Mouse (Mus musculus): ENCODE data around the gene Hoxa4. TPM values are rescaled to one million over a fixed set of nuclear protein-coding genes. Genes with fewer than 3 reads are reported as not detected.
A peak's percentile ranks its signal among the peaks of the same experiment; 100 is the strongest.

Gene Hoxa4
- polyA plus RNA-seq, 2 experiments, result 1.0 to 2.2 TPM

DNA sequence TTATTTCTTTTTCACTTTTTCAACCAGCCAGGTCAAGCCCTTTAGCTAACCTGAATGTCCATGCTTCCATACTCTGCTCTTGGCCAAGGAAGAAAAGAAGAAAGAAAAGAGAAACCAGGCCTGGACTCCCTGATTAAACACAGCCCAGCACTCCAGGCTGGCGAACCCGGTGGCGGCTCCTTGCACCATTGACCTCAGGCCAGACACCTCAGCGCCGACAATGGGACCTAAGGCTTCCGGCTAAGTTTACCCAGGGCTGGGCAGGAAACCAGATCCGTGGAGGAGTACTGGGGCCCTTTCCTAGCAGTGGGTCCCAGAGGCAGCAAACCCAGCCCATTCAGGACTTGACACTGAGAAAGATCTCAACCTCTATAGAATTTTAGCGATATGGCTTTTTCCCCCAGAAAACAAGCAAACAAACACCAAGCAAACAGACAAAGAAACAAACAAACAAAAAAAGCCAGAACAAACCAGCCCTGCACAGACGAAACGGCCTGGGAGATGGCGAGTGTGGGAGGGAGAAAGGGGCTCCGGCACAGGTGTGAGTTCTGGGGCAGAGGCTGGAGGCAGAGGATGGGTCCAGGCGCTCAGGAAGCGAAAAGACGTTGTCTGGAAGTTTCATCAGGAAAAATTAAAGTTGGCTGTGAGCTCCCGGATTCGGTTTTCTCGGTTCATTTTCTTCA lies 40.5 kb upstream of the Hoxa4 start:
- ATAC-seq (ENCODE audit: low FRiP score, low read depth), result no peak
- Histone ChIP-seq H3K36me3 (ENCODE audit: control insufficient read depth, insufficient read depth, low read length) (peaks cover 60% of the 10 kb centered on the region), H3K9ac (ENCODE audit: low read depth, low read length, severe bottlenecking) (peak overlapping the region; percentile 100), H3K4me3 (replicated peaks; ENCODE audit: low read length) (peak overlapping the region; percentile 90), H3K9me3 (ENCODE audit: control insufficient read depth, low read length) (no peaks in the 10 kb centered on the region), H3K4me1 (ENCODE audit: control insufficient read depth, insufficient read depth, low read length) (peaks cover 28% of the 10 kb centered on the region), H3K27ac (replicated peaks; ENCODE audit: low read depth, low read length) (peak overlapping the region; percentile 99), H3K27me3 (ENCODE audit: control insufficient read depth, insufficient read depth, low read length) (no peaks in the 10 kb centered on the region), H3K4me2 (replicated peaks; ENCODE audit: low read depth, low read length, severe bottlenecking) (peak overlapping the region; percentile 96)
- under 1% methylated on average over 18 of the region's 18 CpGs for WGBS
- TF ChIP-seq POLR2A (IDR thresholded peaks at IDR 0.05; ENCODE audit: borderline replicate concordance, extremely low read depth, insufficient read depth, insufficient read length), result no peak
- DNase-seq (ENCODE audit: low spot score), result peak; percentile 29

DNA sequence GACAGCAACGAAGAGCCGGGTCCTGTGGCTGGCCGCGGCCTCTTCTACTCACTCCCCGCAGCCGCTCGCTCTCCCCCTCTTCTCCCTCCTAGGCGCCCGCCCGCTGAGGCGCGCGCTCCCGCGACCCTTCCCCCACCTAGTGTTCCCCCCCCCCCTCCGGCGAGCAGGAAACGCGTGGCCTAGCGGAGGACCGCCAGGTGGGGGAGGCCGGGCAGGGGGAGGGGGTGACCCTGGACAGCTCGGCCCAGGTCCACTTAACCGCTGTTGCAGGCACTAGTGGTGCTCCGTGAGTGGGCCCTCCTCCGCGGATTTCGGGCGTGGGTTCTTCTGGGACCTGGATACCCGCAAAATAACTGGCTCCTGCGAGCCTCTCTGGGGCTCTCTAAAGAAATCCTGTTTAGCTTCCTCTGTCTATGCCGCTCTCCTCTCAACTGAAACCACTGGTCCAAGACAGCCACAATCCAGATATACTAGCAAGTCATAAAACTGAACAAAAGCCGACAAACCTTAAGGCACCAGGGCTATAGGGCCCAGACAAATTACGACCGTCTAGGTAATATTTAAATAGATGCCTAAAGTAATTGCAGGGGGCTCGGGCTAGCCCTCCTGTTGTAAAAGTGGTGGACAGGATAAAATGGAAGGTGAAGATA lies 39.1 kb upstream of the Hoxa4 start, which contains the start of gene Hoxa9:
Gene Hoxa9 (minus strand): TSS at position 574 of the 650 bp plus-strand sequence.
- DNase-seq (ENCODE audit: low spot score), result peak; percentile 44
- H3K9me3 ChIP-seq (ENCODE audit: control insufficient read depth, low read length), result no peaks in the 10 kb centered on the region
- WGBS, result 1% methylated on average over 15 of the region's 36 CpGs
- no peaks in the 10 kb centered on the region for H3K27me3 ChIP-seq (ENCODE audit: control insufficient read depth, insufficient read depth, low read length)
- 0 out of 2 replicates have a peak, but pooled peaks have one; percentile 13 for TF ChIP-seq POLR2A (IDR thresholded peaks at IDR 0.05; ENCODE audit: borderline replicate concordance, extremely low read depth, insufficient read depth, insufficient read length)
- H3K27ac ChIP-seq (replicated peaks; ENCODE audit: low read depth, low read length), result peak within 1 kb of the TSS; percentile 99
- H3K9ac ChIP-seq (ENCODE audit: low read depth, low read length, severe bottlenecking), result peak within 1 kb of the TSS; percentile 100
- peaks cover 58% of the 10 kb centered on the region for H3K36me3 ChIP-seq (ENCODE audit: control insufficient read depth, insufficient read depth, low read length)
- ATAC-seq (ENCODE audit: low FRiP score, low read depth), result peak; percentile 28
- H3K4me1 ChIP-seq (ENCODE audit: control insufficient read depth, insufficient read depth, low read length), result peaks cover 20% of the 10 kb centered on the region
- H3K4me3 ChIP-seq (replicated peaks; ENCODE audit: low read length), result peak within 1 kb of the TSS; percentile 90
- peak within 1 kb of the TSS; percentile 96 for H3K4me2 ChIP-seq (replicated peaks; ENCODE audit: low read depth, low read length, severe bottlenecking)

DNA sequence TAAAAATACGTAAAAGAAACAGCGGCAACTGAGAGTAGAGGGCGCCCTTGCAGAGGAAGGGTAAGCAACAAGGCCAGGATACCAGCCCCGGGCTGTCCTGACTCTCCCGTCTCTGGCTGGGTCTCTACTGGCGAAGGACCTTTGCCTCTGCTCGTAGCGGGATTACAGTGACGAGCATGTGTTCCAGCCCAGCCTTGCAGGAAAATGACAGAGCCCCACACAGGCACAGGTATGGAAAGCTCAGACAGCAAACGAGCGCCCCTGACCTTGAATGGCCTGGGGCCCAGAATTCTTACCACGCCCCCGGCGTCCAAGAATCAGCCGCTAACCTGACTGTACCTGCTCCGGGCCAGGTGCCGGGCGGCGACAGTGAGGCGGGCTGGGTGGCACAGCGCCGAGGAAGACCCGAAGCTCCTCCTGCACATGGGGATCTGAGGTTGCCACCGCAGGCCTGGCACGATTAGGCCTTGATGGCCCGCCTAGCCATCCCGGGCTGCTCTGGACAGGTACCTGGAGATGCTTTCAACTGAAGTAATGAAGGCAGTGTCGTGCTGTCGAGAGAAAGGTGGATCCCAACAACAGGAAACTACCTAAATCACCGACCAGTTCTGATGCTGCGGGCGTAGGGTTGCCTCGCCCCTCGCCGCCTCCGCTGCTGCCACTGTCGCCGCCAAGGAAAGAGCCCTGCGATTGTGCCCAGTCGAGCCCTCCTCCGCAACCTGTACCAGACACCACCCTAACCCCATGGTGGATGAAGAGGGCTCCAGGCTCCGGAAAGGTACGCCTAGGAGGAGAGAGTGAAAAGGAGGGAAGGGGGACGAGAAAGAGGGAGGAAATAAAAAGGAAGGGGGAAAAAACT lies 38.2 kb upstream of the Hoxa4 start:
- Histone ChIP-seq H3K4me2 (replicated peaks; ENCODE audit: low read depth, low read length, severe bottlenecking) (peak overlapping the region; percentile 96), H3K36me3 (ENCODE audit: control insufficient read depth, insufficient read depth, low read length) (peaks cover 64% of the 10 kb centered on the region), H3K4me1 (ENCODE audit: control insufficient read depth, insufficient read depth, low read length) (peaks cover 16% of the 10 kb centered on the region), H3K27ac (replicated peaks; ENCODE audit: low read depth, low read length) (peak overlapping the region; percentile 99), H3K4me3 (replicated peaks; ENCODE audit: low read length) (peak overlapping the region; percentile 90), H3K9ac (ENCODE audit: low read depth, low read length, severe bottlenecking) (peak overlapping the region; percentile 100), H3K27me3 (ENCODE audit: control insufficient read depth, insufficient read depth, low read length) (no peaks in the 10 kb centered on the region), H3K9me3 (ENCODE audit: control insufficient read depth, low read length) (no peaks in the 10 kb centered on the region)
- 0 out of 2 replicates have a peak, but pooled peaks have one; percentile 3 for TF ChIP-seq POLR2A (IDR thresholded peaks at IDR 0.05; ENCODE audit: borderline replicate concordance, extremely low read depth, insufficient read depth, insufficient read length)
- under 1% methylated on average over 42 of the region's 44 CpGs for WGBS
- ATAC-seq (ENCODE audit: low FRiP score, low read depth) (no peak), DNase-seq (ENCODE audit: low spot score) (no peak)

DNA sequence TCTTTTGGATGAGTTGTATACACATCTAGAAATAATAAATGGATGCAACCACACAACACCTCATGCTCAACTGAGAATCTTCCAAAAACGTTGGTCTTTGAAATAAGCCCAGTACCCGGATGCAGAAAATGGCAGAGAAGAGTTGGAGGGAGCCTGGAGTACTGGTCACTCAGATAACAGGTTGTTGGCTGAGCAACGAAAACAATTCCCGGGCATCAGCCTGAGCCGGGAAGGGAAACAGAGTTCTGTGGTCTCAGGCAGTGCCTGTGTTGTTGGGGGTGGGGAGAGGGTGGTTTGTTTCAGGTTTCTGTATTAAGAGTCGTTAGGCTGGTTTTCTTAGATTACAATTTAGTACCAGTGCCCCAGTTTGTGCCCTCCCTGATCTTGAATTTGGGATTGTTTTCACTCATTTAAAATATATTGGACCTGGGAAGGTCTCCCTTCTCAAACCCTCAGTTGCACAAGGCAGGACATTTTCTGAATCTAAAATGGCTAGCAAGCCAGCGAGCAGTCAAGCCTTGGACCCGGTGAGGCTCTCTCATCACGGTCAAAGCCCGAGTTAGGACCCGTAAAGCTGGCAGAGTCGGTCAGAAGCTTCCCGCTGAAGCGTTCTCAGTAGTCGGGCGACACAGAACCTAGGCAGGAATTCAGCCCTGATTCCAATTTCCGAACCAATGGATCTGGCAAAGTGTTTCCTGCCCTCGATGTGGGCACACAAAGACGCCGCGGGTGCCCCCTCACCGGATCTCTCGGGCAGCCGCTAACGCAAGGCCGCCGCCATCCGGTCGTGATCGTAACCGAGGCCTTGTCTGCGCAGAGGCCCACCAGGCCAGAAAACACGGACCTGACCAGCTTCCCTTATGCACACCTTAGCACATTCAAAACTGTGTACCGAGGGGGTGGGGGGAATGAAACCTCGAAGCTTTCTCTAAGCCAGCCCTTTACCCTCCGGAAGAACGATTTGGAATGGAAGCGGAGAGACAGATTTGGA lies 37.2 kb upstream of the Hoxa4 start:
- no peaks in the 10 kb centered on the region for H3K9me3 ChIP-seq (ENCODE audit: control insufficient read depth, low read length)
- H3K4me3 ChIP-seq (replicated peaks; ENCODE audit: low read length), result peak overlapping the region; percentile 90
- H3K27ac ChIP-seq (replicated peaks; ENCODE audit: low read depth, low read length), result peak overlapping the region; percentile 99
- no peak for ATAC-seq (ENCODE audit: low FRiP score, low read depth)
- TF ChIP-seq POLR2A (IDR thresholded peaks at IDR 0.05; ENCODE audit: borderline replicate concordance, extremely low read depth, insufficient read depth, insufficient read length), result no peak
- WGBS, result 1% methylated on average over 38 of the region's 38 CpGs
- peaks cover 16% of the 10 kb centered on the region for H3K4me1 ChIP-seq (ENCODE audit: control insufficient read depth, insufficient read depth, low read length)
- H3K27me3 ChIP-seq (ENCODE audit: control insufficient read depth, insufficient read depth, low read length), result no peaks in the 10 kb centered on the region
- H3K4me2 ChIP-seq (replicated peaks; ENCODE audit: low read depth, low read length, severe bottlenecking), result peak overlapping the region; percentile 96
- DNase-seq (ENCODE audit: low spot score), result no peak
- peaks cover 69% of the 10 kb centered on the region for H3K36me3 ChIP-seq (ENCODE audit: control insufficient read depth, insufficient read depth, low read length)
- peak overlapping the region; percentile 100 for H3K9ac ChIP-seq (ENCODE audit: low read depth, low read length, severe bottlenecking)
